Comparison of ENCODE assay signal across 2 mouse cellular contexts in the genomic region with DNA sequence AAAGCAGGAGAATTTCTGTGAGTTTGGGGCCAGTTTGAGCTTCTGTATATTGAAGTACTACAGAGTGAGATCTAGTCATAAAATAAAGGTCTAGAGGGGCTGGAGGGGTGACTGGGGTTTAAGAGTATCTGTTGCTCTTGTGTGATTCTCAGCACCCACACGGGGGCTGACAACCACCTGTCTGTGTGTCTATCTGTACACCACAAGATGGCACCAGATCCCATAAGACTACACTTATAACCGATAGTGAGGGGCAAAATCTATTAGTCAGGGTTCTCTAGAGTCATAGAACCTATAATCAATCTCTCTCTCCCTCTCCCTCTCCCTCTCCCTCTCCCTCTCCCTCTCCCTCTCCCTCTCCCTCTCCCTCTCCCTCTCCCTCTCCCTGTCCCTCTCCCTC.
TF ChIP-seq lines count a peak whose summit lies in the region.

No protein-coding gene starts in this region.

TF ChIP-seq in CH12.LX, 34 proteins besides CTCF, POLR2A, EP300 and RAD21:
- TF ChIP-seq ELF1 (IDR thresholded peaks at IDR 0.05; ENCODE audit: low read depth, low read length), result no peak
TF ChIP-seq in CH12.LX: peak in this region for 0.

TF ChIP-seq in MEL, 35 proteins besides CTCF, POLR2A, EP300 and RAD21:
- no peak for TF ChIP-seq MAZ (IDR thresholded peaks at IDR 0.05; ENCODE audit: low read depth, low read length)
- TF ChIP-seq SMC3 (IDR thresholded peaks at IDR 0.05; ENCODE audit: low read depth, low read length), result peak; percentile 45
